Mouse (Mus musculus): ENCODE results near the gene Batf3. TPM values are rescaled to one million over a fixed set of nuclear protein-coding genes. Genes with fewer than 3 reads are reported as not detected.
A peak's percentile ranks its signal among the peaks of the same experiment; 100 is the strongest.

Gene Batf3
- polyA plus RNA-seq, 1 experiment from 2014 or later = 3.0 TPM

DNA sequence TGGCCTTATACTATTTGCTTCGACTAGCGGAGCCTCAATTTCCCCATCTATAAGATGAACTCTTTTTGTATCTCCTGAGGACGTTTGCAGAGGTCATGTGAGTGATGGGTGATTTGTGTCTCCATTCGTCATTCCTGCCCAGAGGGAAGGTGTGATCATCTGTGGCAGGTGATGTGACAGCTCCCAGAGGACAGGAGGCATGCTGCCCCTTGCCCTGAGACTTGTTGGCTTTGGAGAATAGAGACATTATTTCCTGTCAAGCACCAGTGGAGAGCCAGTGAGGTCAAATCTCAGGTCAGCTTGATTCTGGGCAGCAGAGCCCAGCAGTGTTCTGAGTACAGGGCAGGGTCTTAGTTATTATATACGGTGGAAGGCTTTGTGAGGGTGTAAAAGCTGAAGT, 1.5 kb downstream of the Batf3 start:
- Histone ChIP-seq H3K4me1 (ENCODE audit: control insufficient read depth in 2 of 2, insufficient read depth in 2 of 2, low read length in 2 of 2) (peaks cover 4 to 9% of the 10 kb centered on the region in 2 experiments; a peak in 3 of 4 replicates), H3K4me2 (ENCODE audit: low read length) (peak overlapping the region; percentile 100; the same call in 1 of the 2 replicates), H3K27me3 (ENCODE audit: control insufficient read depth, insufficient read depth, low read length) (0 out of 2 replicates have a peak, but pooled peaks cover 3% of the 10 kb centered on the region), H3K36me3 (ENCODE audit: control insufficient read depth, insufficient read depth, low read length) (no peaks in the 10 kb centered on the region), H3K9ac (ENCODE audit: low read length) (no peak overlapping the region), H3K27ac (replicated peaks in 1 of 2; ENCODE audit: control insufficient read depth in 1 of 2, insufficient read depth in 1 of 2, low read depth in 2 of 2, low read length in 2 of 2) (no peak overlapping the region), H3K9me3 (ENCODE audit: control insufficient read depth, low read length) (no peaks in the 10 kb centered on the region), H3K4me3 (ENCODE audit: control insufficient read depth in 1 of 2, insufficient read depth in 1 of 2, low read depth in 1 of 2, low read length in 2 of 2) (no peak overlapping the region)
- ATAC-seq (ENCODE audit: insufficient number of reproducible peaks, insufficient read depth, low FRiP score, low read depth) = no peak
- WGBS = 52% methylated on average over 5 of the region's 5 CpGs

DNA sequence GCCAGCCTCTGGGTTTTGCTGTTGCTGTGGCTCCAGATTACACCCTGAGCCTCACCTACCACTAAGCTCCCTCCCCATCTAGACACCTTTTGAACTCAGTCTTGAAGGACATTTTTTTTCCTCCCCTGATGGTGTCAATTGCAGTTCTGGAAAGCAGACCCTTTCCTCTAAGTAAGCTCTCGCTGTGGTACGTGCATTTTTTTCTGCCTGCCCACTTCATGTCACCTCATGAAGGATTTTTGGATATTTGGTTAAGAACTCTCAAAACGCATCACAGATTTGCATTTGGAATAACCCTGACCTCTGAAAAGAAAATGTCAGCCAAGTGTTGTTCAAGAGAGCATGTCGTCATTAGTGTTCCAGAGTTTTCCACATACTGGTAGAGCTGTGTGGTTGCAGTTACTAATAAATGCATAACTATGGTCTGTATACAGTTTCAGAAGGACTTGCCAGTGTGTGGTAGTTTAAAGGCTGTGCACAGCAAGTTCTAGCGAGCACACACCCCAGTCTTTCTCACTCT, 2.2 kb downstream of the Batf3 start:
- H3K36me3 ChIP-seq (ENCODE audit: control insufficient read depth, insufficient read depth, low read length) = no peaks in the 10 kb centered on the region
- ATAC-seq (ENCODE audit: insufficient number of reproducible peaks, insufficient read depth, low FRiP score, low read depth) = no peak
- no peak overlapping the region for H3K4me3 ChIP-seq (ENCODE audit: control insufficient read depth in 1 of 2, insufficient read depth in 1 of 2, low read depth in 1 of 2, low read length in 2 of 2)
- H3K9me3 ChIP-seq (ENCODE audit: control insufficient read depth, low read length) = no peaks in the 10 kb centered on the region
- 0 out of 2 replicates have a peak, but pooled peaks cover 3% of the 10 kb centered on the region for H3K27me3 ChIP-seq (ENCODE audit: control insufficient read depth, insufficient read depth, low read length)
- H3K4me2 ChIP-seq (ENCODE audit: low read length) = no peak overlapping the region
- H3K9ac ChIP-seq (ENCODE audit: low read length) = no peak overlapping the region
- H3K4me1 ChIP-seq (ENCODE audit: control insufficient read depth in 2 of 2, insufficient read depth in 2 of 2, low read length in 2 of 2) = peaks cover 4 to 9% of the 10 kb centered on the region in 2 experiments; a peak in 3 of 4 replicates
- 76% methylated on average over 5 of the region's 5 CpGs for WGBS
- H3K27ac ChIP-seq (replicated peaks in 1 of 2; ENCODE audit: control insufficient read depth in 1 of 2, insufficient read depth in 1 of 2, low read depth in 2 of 2, low read length in 2 of 2) = no peak overlapping the region

DNA sequence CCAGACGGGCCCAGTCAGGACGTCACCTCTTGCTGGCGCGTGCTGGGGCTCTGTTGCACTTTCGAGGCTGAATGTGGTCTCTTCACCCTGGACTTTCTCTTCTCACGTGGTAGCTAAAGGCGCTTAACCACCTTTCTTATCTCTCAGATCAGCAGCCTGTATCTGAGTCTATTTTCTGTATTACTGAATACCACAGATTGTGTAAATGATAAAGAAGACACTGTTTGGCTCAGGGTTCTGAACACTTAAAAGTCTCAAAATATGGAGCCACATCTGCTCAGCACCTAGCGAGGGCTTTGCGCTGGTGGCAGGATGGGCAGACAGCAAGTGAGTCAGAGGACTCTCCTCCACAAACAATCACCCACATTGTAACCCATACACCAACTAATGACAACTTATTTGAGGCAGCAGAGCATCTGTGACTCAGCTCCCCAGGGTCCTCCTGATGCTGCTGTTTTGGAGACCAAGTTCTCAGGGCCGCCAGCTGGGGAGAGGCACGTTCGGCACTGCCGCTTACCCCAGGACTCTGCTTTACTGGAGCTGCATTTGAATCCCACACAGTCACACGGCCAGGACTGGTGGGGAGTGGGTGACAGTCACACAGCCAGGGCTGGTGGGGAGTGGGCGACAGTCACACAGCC, 5.2 kb downstream of the Batf3 start:
- Histone ChIP-seq H3K4me3 (ENCODE audit: control insufficient read depth in 1 of 2, insufficient read depth in 1 of 2, low read depth in 1 of 2, low read length in 2 of 2) (no peak overlapping the region), H3K27me3 (ENCODE audit: control insufficient read depth, insufficient read depth, low read length) (0 out of 2 replicates have a peak, but pooled peaks cover 3% of the 10 kb centered on the region), H3K9ac (ENCODE audit: low read length) (no peak overlapping the region), H3K4me2 (ENCODE audit: low read length) (no peak overlapping the region), H3K4me1 (ENCODE audit: control insufficient read depth in 2 of 2, insufficient read depth in 2 of 2, low read length in 2 of 2) (peaks cover 5% of the 10 kb centered on the region in 2 experiments; a peak in 1 of 4 replicates), H3K36me3 (ENCODE audit: control insufficient read depth, insufficient read depth, low read length) (no peaks in the 10 kb centered on the region), H3K9me3 (ENCODE audit: control insufficient read depth, low read length) (no peaks in the 10 kb centered on the region), H3K27ac (replicated peaks in 1 of 2; ENCODE audit: control insufficient read depth in 1 of 2, insufficient read depth in 1 of 2, low read depth in 2 of 2, low read length in 2 of 2) (no peak overlapping the region)
- no peak for ATAC-seq (ENCODE audit: insufficient number of reproducible peaks, insufficient read depth, low FRiP score, low read depth)
- WGBS = 83% methylated on average over 15 of the region's 15 CpGs

DNA sequence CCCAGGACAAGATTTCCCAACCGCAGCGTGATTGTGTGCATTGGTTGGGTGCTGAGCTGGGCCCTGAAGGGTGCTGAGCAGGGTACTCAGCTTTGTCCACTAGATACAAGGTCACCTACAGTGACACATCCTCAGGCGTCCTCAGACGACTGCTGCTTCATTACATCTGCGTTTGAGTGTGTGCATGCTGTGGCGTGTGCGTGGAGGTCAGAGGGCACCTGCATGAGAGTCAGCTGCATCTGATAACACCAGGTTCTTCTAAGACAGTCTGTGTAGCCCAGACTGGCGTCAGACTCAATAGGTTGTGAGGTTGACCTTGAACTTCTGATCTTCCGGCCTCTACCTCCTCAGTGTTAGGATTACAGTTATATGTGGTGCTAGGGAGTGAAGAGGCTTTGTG, 7.6 kb downstream of the Batf3 start:
- H3K27ac ChIP-seq (replicated peaks in 1 of 2; ENCODE audit: control insufficient read depth in 1 of 2, insufficient read depth in 1 of 2, low read depth in 2 of 2, low read length in 2 of 2) = no peak overlapping the region
- no peak overlapping the region for H3K4me3 ChIP-seq (ENCODE audit: control insufficient read depth in 1 of 2, insufficient read depth in 1 of 2, low read depth in 1 of 2, low read length in 2 of 2)
- H3K4me2 ChIP-seq (ENCODE audit: low read length) = no peak overlapping the region
- H3K36me3 ChIP-seq (ENCODE audit: control insufficient read depth, insufficient read depth, low read length) = no peaks in the 10 kb centered on the region
- ATAC-seq (ENCODE audit: insufficient number of reproducible peaks, insufficient read depth, low FRiP score, low read depth) = no peak
- H3K9ac ChIP-seq (ENCODE audit: low read length) = no peak overlapping the region
- WGBS = 81% methylated on average over 9 of the region's 9 CpGs
- no peaks in the 10 kb centered on the region for H3K27me3 ChIP-seq (ENCODE audit: control insufficient read depth, insufficient read depth, low read length)
- H3K9me3 ChIP-seq (ENCODE audit: control insufficient read depth, low read length) = no peaks in the 10 kb centered on the region
- 0 out of 4 replicates have a peak, but pooled peaks cover 0 to 2% of the 10 kb centered on the region in 2 experiments for H3K4me1 ChIP-seq (ENCODE audit: control insufficient read depth in 2 of 2, insufficient read depth in 2 of 2, low read length in 2 of 2)

DNA sequence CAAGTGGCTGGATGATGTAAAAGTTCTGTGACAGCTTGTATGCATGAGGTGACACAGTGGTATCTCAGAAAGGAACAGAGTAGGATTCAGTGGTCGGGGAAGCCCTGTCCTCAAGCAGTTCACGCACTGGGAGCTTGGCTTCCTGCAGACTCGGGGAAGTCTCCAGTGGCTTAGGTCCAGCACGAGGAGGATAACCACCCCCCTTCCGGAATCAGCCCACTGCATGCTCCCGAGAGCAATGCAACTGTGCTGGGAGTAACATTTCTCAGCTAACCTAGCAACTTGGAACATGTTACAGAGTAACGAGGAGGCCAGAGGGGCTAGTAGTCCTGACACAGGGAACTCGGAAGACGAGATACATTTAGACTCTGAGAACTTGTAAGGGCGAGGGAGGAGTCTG, 9.7 kb downstream of the Batf3 start:
- H3K27ac ChIP-seq (replicated peaks in 1 of 2; ENCODE audit: control insufficient read depth in 1 of 2, insufficient read depth in 1 of 2, low read depth in 2 of 2, low read length in 2 of 2) = no peak overlapping the region
- 49% methylated on average over 10 of the region's 10 CpGs for WGBS
- H3K27me3 ChIP-seq (ENCODE audit: control insufficient read depth, insufficient read depth, low read length) = no peaks in the 10 kb centered on the region
- no peaks in the 10 kb centered on the region for H3K36me3 ChIP-seq (ENCODE audit: control insufficient read depth, insufficient read depth, low read length)
- no peak overlapping the region for H3K4me3 ChIP-seq (ENCODE audit: control insufficient read depth in 1 of 2, insufficient read depth in 1 of 2, low read depth in 1 of 2, low read length in 2 of 2)
- no peak for ATAC-seq (ENCODE audit: insufficient number of reproducible peaks, insufficient read depth, low FRiP score, low read depth)
- no peak overlapping the region for H3K9ac ChIP-seq (ENCODE audit: low read length)
- H3K4me2 ChIP-seq (ENCODE audit: low read length) = no peak overlapping the region
- H3K9me3 ChIP-seq (ENCODE audit: control insufficient read depth, low read length) = no peaks in the 10 kb centered on the region
- H3K4me1 ChIP-seq (ENCODE audit: control insufficient read depth in 2 of 2, insufficient read depth in 2 of 2, low read length in 2 of 2) = peaks cover 2 to 12% of the 10 kb centered on the region in 2 experiments; a peak in 1 of 4 replicates

DNA sequence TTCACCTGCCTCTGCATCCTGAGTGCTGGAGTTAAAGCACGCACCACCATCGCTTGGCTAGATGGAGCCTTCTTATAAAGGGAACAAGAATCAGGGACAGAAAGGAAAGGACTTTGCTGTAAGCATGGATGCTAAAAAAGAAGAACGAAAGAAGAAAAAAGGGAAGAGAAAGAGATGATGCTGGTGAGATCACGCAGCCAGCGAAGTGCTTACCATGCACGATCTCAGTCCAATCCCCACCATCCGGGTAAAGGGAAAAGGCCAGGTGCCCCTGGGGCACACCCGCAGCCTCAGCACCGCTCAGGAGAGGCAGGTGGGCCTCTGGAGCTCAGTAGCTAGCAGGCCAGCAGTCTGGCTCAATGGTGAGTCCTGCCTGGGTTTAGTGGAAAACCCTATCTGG, 12.3 kb downstream of the Batf3 start:
- H3K4me3 ChIP-seq (ENCODE audit: control insufficient read depth in 1 of 2, insufficient read depth in 1 of 2, low read depth in 1 of 2, low read length in 2 of 2) = no peak overlapping the region
- H3K27me3 ChIP-seq (ENCODE audit: control insufficient read depth, insufficient read depth, low read length) = no peaks in the 10 kb centered on the region
- H3K4me1 ChIP-seq (ENCODE audit: control insufficient read depth in 2 of 2, insufficient read depth in 2 of 2, low read length in 2 of 2) = peaks cover 3 to 15% of the 10 kb centered on the region in 2 experiments; a peak in 3 of 4 replicates
- no peaks in the 10 kb centered on the region for H3K36me3 ChIP-seq (ENCODE audit: control insufficient read depth, insufficient read depth, low read length)
- H3K27ac ChIP-seq (replicated peaks in 1 of 2; ENCODE audit: control insufficient read depth in 1 of 2, insufficient read depth in 1 of 2, low read depth in 2 of 2, low read length in 2 of 2) = no peak overlapping the region
- 87% methylated on average over 9 of the region's 9 CpGs for WGBS
- ATAC-seq (ENCODE audit: insufficient number of reproducible peaks, insufficient read depth, low FRiP score, low read depth) = no peak
- H3K9me3 ChIP-seq (ENCODE audit: control insufficient read depth, low read length) = no peaks in the 10 kb centered on the region
- no peak overlapping the region for H3K9ac ChIP-seq (ENCODE audit: low read length)
- no peak overlapping the region for H3K4me2 ChIP-seq (ENCODE audit: low read length)

DNA sequence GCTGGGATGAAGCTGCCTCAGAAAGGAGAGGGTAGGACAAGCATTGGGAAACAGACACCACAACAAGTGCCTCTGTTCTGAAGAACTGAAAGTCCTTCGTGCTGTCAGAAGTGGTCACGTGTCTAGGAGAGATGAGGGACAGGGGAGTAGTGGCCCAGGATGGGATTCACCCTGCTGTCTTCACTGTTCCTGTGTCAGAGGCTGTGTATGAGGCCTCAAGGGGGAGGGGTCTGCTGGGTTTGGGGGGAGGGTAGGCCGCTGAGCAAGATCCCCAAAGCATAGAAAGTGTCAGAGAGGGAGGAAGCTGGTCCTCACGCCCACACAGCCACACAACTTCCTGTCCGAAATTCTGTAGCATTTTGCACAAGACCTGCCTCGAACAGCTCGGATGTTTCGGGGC, 13.5 kb downstream of the Batf3 start:
- Histone ChIP-seq H3K4me2 (ENCODE audit: low read length) (0 out of 2 replicates have a peak overlapping the region, but pooled peaks have one; percentile 8), H3K9ac (ENCODE audit: low read length) (peak overlapping the region; percentile 21; the same call in 1 of the 2 replicates), H3K9me3 (ENCODE audit: control insufficient read depth, low read length) (no peaks in the 10 kb centered on the region), H3K4me1 (ENCODE audit: control insufficient read depth in 2 of 2, insufficient read depth in 2 of 2, low read length in 2 of 2) (peaks cover 9 to 16% of the 10 kb centered on the region in 2 experiments), H3K27me3 (ENCODE audit: control insufficient read depth, insufficient read depth, low read length) (no peaks in the 10 kb centered on the region), H3K27ac (replicated peaks in 1 of 2; ENCODE audit: control insufficient read depth in 1 of 2, insufficient read depth in 1 of 2, low read depth in 2 of 2, low read length in 2 of 2) (peak overlapping the region in 1 of 2 experiments; percentile 37; a peak in 1 of 4 replicates), H3K4me3 (ENCODE audit: control insufficient read depth in 1 of 2, insufficient read depth in 1 of 2, low read depth in 1 of 2, low read length in 2 of 2) (no peak overlapping the region), H3K36me3 (ENCODE audit: control insufficient read depth, insufficient read depth, low read length) (no peaks in the 10 kb centered on the region)
- ATAC-seq (ENCODE audit: insufficient number of reproducible peaks, insufficient read depth, low FRiP score, low read depth) = no peak
- WGBS = 50% methylated on average over 8 of the region's 8 CpGs
